Mouse (Mus musculus) G1E (cell line): ENCODE data around the gene Tmtc1. TPM values are rescaled to one million over a fixed set of nuclear protein-coding genes. Genes with fewer than 3 reads are reported as not detected.

ENCODE experiments used
- ATAC-seq: 2 replicates; pipeline ENCODE4 v1.8.0; 2016; ENCODE audit warnings: mild to moderate bottlenecking; ENCODE audit not compliant: insufficient number of reproducible peaks, poor library complexity, low FRiP score, severe bottlenecking; ENCODE audit errors: extremely low read depth
- DNase-seq: peaks from one replicate; pipeline ENCODE4 v3.0.0; 2012; ENCODE audit warnings: low spot score
- H3K27me3 ChIP-seq: 2 replicates; pipeline ENCODE4 v1.6.1; 2012; ENCODE audit warnings: mild to moderate bottlenecking, low read length, inconsistent platforms; ENCODE audit not compliant: insufficient read depth
- H3K36me3 ChIP-seq: replicated peaks from 2 replicates; pipeline ENCODE3; 2012; ENCODE audit warnings: mild to moderate bottlenecking, inconsistent platforms
- H3K4me1 ChIP-seq: 2 replicates; pipeline ENCODE4 v1.6.1; 2012; ENCODE audit warnings: low read depth, low read length, inconsistent platforms, mixed read lengths; ENCODE audit not compliant: insufficient read depth
- H3K4me3 ChIP-seq: 2 replicates; pipeline ENCODE4 v1.5.1; 2012; ENCODE audit warnings: low read depth, mild to moderate bottlenecking, inconsistent platforms, low read length, moderate library complexity, mixed read lengths
- H3K9me3 ChIP-seq: replicated peaks from 2 replicates; pipeline ENCODE4 v1.6.1; 2012; ENCODE audit warnings: inconsistent platforms
- CTCF ChIP-seq: IDR thresholded peaks from 2 replicates; pipeline ENCODE4 v1.5.1; 2012; ENCODE audit warnings: low read depth, low read length, inconsistent platforms, mixed read lengths
- GATA1 ChIP-seq: IDR thresholded peaks from 2 replicates; pipeline ENCODE4 v1.6.1; 2012; ENCODE audit warnings: borderline replicate concordance, low read length, inconsistent platforms, mixed read lengths
- GATA2 ChIP-seq: IDR thresholded peaks from 2 replicates; pipeline ENCODE4 v1.6.1; 2012; ENCODE audit warnings: low read depth, low read length, inconsistent platforms, borderline replicate concordance
- POLR2AphosphoS5 ChIP-seq: IDR thresholded peaks from 2 replicates; pipeline ENCODE4 v1.6.1; 2012; ENCODE audit warnings: low read depth, low read length, inconsistent platforms; ENCODE audit not compliant: insufficient replicate concordance
- TAL1 ChIP-seq: conservative IDR thresholded peaks from 2 replicates; pipeline ENCODE4 v1.6.1; 2012; ENCODE audit warnings: low read depth, low read length, inconsistent platforms, mixed read lengths
- polyA plus RNA-seq: library from polyadenylated mRNA; stranded (reverse); fragments of >175 nt; gene quantifications from 2 replicates; pipeline ENCODE4 v1.2.3, GENCODE M21; 2012
- total RNA-seq, 2 experiments: library from RNA; stranded (forward) in 1 of 2; stranded (reverse) in 1 of 2; fragments of 200-1000 nt in 1 of 2; fragments of >200 nt in 1 of 2; fragmentation: Nextera tagmentation in 1 of 2; gene quantifications; 2 replicates each; pipeline ENCODE4 v1.2.3; 2014 to 2017

Tmtc1 gene
- total and polyA plus RNA-seq, 3 experiments, result 0.05 TPM; not detected in 2

GRCm38 (mm10) chr6:148234105-148234828 lies 209.9 kb downstream of the Tmtc1 start:
- no peaks in the 10 kb centered on the region for H3K36me3 ChIP-seq
- H3K4me1 ChIP-seq, result no peaks in the 10 kb centered on the region
- TF ChIP-seq POLR2AphosphoS5, result no peak
- H3K27me3 ChIP-seq, result peaks cover 20% of the 10 kb centered on the region
- no peak for ATAC-seq
- DNase-seq, result no peak
- H3K4me3 ChIP-seq, result no peak overlapping the region
- no peaks in the 10 kb centered on the region for H3K9me3 ChIP-seq

GRCm38 (mm10) chr6:148227542-148227941 lies 216.6 kb downstream of the Tmtc1 start:
- ATAC-seq, result no peak
- Histone ChIP-seq H3K4me3 (no peak overlapping the region), H3K9me3 (no peaks in the 10 kb centered on the region), H3K36me3 (no peaks in the 10 kb centered on the region), H3K27me3 (peaks cover 22% of the 10 kb centered on the region), H3K4me1 (no peaks in the 10 kb centered on the region)
- no peak for TF ChIP-seq POLR2AphosphoS5
- no peak for TF ChIP-seq TAL1
- no peak for TF ChIP-seq CTCF
- DNase-seq, result no peak

GRCm38 (mm10) chr6:148222686-148223085 lies 221.5 kb downstream of the Tmtc1 start:
- ATAC-seq, result no peak
- Histone ChIP-seq H3K4me3 (no peak overlapping the region), H3K4me1 (no peaks in the 10 kb centered on the region), H3K36me3 (no peaks in the 10 kb centered on the region), H3K27me3 (peaks cover 13% of the 10 kb centered on the region), H3K9me3 (no peaks in the 10 kb centered on the region)
- no peak for DNase-seq
- no peak for TF ChIP-seq CTCF
- TF ChIP-seq GATA2, result no peak
- TF ChIP-seq POLR2AphosphoS5, result no peak
- TF ChIP-seq GATA1, result no peak
- no peak for TF ChIP-seq TAL1

- no peaks in the 10 kb centered on the region for H3K9me3 ChIP-seq
- peaks cover 8% of the 10 kb centered on the region; the same call in 1 of the 2 replicates for H3K4me1 ChIP-seq
- H3K36me3 ChIP-seq, result peaks cover 11% of the 10 kb centered on the region
- no peak for DNase-seq
- TF ChIP-seq GATA1 (no peak), CTCF (no peak), TAL1 (no peak), POLR2AphosphoS5 (no peak), GATA2 (no peak)
- peaks cover 5% of the 10 kb centered on the region; the same call in 1 of the 2 replicates for H3K27me3 ChIP-seq
- no peak overlapping the region for H3K4me3 ChIP-seq
- no peak for ATAC-seq
Measured at GRCm38 (mm10) chr6:148218235-148219076, 225.7 kb downstream of the Tmtc1 start.

- Histone ChIP-seq H3K4me1 (peaks cover 12% of the 10 kb centered on the region), H3K9me3 (no peaks in the 10 kb centered on the region), H3K36me3 (peaks cover 11% of the 10 kb centered on the region), H3K27me3 (no peaks in the 10 kb centered on the region), H3K4me3 (no peak overlapping the region)
- TF ChIP-seq GATA2 (no peak), GATA1 (no peak), CTCF (no peak), POLR2AphosphoS5 (no peak), TAL1 (no peak)
- ATAC-seq (no peak), DNase-seq (no peak)
Measured at GRCm38 (mm10) chr6:148216752-148217151, 227.4 kb downstream of the Tmtc1 start.

GRCm38 (mm10) chr6:148214765-148215164 lies 229.4 kb downstream of the Tmtc1 start:
- H3K27me3 ChIP-seq, result no peaks in the 10 kb centered on the region
- H3K36me3 ChIP-seq, result peaks cover 11% of the 10 kb centered on the region
- no peak overlapping the region for H3K4me3 ChIP-seq
- TF ChIP-seq CTCF, result peak; percentile 16; the same call in 1 of the 2 replicates
- no peak for TF ChIP-seq TAL1
- TF ChIP-seq GATA2, result no peak
- no peak for TF ChIP-seq POLR2AphosphoS5
- TF ChIP-seq GATA1, result no peak
- ATAC-seq (no peak), DNase-seq (peak; percentile 5)
- peaks cover 14% of the 10 kb centered on the region for H3K4me1 ChIP-seq
- no peaks in the 10 kb centered on the region for H3K9me3 ChIP-seq
